Mouse (Mus musculus) adrenal gland, postnatal 10 days (tissue): ENCODE data around the gene Ackr2. TPM values are rescaled to one million over a fixed set of nuclear protein-coding genes. Genes with fewer than 3 reads are reported as not detected.
A peak's percentile ranks its signal among the peaks of the same experiment; 100 is the strongest.

Source experiments
- DNase-seq: peaks from one replicate; pipeline ENCODE4 v3.0.0; 2021; ENCODE audit warnings: mixed read lengths
- total RNA-seq, 2 experiments: library from RNA; stranded (reverse); gene quantifications; 2 replicates each; pipeline ENCODE4 v1.2.3; 2021

Gene Ackr2
- total RNA-seq, 2 experiments from 2014 or later: 3.0 to 3.4 TPM

DNA sequence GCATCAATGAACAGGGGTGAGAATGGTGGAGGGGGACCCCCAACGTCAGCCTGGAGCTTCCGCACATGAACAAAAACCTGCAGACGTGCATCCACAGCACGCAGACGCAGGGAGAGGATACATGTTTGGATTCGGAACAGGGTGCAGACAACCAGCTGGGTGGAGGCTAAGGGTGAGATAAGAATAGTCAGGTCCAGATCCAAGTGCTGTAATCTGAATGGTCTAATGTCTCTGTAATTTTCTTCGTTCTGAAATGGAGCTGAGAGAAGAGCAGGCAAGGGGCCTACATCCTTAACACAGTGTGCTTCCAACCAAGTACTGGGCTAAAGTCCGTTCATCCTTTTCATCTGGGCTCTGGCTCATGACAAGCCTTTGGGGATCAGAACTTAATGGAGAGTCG is 6.9 kb upstream of the Ackr2 start:
- DNase-seq: no peak

DNA sequence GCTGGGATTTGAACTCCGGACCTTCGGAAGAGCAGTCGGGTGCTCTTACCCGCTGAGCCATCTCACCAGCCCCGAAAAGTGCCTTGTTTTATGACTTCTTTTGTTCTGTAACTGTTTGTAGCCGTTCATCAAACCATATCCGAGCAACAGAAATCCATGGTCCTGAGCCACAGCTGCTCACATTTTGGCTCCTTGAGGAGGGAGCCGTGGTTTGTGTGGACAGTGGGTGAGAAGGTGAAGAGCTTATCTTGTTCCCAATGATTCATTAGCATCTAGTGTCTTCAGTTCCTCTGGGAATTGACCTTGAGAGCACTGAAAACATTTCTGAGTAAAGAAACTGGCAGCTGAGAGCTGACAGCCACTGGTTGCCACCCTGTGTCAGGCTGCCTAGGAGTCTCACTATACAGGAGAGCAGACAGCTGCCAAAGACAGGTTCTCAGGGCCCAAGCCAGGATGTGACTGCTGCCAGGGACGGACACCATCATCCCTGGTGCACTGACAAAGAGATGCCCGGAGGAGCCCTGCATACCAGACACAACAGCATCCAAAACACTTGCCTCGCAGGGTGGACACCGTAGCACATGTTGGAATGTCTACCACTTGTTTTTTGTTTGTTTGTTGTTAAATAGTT is 6.0 kb upstream of the Ackr2 start:
- DNase-seq: no peak

DNA sequence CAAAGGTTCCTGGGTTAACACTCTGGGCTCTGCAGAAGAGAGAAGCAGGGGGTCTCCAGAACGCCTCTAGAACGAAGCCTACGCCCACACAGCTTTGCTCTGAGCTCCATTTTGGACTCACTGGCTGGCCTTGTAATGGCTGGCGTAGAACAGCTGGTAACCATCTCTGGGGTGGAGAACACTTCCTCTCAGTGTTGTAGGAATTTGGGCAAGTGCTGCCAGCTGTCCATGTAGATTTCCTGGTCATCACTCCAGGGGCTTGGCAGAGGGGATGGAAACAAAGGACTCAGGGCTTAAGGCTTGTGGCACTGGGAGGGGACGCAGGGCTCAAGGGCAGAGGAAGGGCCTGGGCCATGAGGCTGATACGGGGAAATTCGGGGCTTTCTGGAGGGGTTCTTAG is 3.7 kb upstream of the Ackr2 start:
- DNase-seq: peak; percentile 0

DNA sequence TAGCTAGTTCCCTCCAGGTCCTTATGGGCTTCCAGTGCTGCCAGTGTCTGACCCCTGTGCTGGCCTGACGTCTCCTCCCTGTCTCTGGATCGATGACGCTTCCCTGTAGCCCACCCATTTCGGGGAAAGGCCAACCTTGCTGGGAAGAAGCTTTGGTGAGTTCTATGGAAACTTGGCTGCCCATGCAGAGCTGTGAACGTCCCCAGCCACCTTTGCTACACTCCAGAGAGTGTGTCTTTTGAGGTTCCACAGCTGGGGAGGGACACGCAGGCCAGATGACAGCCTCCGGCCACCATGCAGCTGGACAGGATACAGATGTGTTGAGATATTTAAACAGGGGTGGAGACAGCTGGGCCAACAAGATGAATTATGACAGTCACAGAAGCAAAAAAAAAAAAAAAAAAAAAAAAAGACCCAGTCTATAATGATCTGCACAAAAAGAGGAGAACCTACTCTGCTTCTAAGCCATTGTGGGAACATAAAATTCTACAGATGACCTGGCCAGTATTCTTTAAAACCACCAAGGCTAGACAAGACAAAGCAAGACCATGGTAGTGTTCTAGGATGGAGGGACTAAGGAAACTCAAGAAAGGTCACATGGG is 2.7 kb upstream of the Ackr2 start:
- DNase-seq: peak; percentile 4

DNA sequence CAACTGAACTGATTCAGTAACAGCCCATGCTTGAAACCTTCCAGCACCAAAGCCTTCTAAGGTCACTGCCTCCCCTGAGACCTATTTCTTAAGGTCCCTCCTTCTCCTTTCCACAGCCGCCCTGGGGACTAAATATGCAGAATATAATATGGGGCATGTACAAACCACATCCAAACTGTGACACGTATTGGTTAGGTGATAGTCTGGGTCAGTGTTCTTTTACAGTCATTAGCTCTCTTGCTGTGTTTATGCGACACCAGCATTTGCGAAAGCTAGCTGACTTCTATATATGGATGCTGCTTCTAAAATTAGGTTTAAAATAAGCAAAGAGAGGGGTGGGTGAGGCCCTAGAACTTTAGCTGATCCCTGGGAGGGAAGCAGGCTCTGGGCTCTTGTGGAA is 1.3 kb upstream of the Ackr2 start:
- peak; percentile 53 for DNase-seq

DNA sequence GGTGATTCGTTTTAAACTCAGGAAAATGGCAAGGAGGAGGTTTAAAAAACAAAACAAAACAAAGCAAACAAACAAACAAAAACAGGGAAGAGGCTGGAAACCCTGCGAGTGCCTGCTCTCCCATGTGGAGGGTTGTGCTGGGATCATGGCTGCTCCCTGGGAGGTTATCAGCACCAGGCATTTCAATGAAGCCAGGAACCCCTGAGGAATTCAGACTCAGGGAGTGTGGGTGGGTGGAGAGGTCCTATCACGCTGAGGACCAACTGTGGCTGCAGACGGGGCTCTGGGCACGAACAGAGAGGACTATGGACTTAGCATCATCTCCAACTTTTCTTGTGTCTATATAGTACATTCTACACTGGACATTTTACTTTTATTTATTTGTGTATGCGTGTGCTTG is 1.2 kb downstream of the Ackr2 start:
- DNase-seq: no peak

DNA sequence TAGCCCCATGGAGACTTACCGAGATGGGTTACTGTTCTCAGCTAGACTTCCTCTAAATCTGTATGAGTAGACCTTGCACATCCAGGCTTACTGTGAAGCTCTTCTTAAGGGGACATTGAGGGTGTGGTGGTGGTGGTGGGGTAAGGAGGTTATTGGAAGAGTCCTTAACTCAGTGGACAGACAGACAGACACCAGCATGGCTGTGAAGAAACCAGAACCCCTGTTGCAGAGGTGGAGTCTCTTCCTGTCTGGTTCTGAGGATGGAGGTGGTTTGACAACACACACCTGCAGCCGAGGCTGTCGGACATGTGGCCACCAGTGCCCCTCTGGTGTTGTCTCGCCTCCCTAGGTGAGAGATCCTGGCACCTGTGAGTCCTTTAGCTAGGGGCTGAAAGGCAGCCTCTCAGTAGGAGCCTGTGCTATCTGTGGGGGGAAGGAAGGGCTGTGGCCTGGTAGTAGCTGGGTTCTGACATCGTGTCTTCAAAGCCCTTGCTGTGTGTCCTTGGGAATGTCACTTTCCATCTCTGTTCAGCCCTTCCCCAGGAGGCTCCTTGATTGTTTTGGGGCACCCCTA is 2.2 kb downstream of the Ackr2 start:
- no peak for DNase-seq

DNA sequence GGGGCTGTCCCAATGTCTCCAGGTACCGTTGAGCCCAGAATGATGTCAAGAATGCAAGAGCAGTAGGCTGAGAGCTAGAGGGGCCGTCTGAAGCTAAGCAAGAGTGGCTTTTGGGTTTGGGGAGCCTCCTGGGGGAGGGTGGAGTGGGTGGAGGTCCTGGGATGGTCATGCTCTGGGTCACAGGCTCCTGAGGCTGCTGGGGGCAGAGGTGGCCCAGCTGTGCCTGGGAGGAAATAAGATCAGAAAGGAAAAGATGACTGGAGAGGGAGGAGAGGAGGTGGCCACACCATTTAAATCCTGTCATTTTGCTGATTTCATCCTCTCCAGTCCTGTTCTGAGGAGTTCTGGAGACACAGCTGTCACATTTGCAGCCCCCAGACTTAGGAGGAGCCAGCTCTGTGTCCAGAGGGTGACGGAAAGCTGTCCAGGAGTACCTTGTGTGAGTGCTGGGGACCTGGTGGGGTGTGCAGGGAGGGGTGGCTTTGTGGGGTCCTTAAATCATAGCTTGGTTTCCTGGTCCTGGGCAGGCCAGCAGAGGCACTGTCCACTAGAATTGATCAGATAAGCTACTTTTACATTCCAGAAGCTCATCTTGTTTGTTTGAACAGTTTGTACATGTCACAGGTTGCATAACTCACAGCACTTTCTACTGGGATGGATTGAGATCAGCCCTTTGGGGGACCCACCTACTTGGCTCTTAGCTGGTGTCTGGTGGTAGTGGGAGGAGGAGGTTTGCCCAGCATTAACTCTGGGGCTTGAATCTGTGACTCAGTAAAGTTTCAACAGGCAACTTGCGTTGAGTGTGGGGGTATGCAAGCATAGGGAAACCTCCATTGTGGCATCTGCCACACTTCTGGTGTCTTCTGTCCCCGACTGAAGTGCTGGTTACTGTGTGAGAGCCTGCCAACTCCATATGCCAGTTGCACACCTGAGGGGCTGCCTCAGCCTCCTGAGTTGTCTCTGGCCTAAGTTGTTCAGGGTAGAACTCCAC is 3.9 kb downstream of the Ackr2 start:
- DNase-seq: no peak

DNA sequence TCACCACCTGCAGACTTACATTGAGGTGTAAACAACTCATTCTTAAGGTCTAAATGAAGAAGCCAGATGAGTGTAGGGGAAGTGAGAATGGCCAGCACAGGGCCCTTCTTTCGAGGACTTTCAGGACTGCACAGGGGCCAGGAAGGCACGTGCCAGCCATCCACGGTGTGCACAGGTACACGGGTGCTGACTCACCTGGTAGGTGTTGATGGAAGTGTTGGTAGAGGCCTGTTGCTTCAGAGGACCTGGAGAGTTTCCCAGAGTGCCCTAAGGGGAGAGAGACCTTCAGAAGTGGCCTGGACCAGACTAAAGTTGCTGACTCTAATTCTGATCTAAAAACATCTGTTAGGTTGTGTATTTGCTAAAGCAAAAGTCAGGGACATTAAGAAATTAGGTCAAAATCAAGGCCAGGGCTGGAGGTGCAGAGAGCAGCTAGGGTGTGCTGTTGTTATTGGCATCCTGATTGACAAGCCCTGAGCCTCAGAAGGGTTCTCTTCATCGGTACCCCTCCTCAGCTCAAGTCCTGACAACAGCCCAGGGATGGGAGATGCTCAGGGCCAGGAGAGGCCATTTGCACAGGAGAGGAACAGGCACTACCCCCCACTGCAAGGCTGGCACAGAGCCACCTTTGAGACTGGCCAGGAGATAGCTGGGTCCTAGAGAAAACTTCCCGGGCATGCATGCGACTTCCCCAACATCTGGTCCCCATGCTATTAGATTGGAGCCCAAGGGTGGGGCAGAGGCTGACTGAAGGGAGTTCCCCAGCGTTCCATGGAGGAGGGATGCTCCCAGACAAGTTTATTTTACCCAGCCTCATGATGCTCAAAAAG is 5.5 kb downstream of the Ackr2 start:
- DNase-seq: peak; percentile 57

DNA sequence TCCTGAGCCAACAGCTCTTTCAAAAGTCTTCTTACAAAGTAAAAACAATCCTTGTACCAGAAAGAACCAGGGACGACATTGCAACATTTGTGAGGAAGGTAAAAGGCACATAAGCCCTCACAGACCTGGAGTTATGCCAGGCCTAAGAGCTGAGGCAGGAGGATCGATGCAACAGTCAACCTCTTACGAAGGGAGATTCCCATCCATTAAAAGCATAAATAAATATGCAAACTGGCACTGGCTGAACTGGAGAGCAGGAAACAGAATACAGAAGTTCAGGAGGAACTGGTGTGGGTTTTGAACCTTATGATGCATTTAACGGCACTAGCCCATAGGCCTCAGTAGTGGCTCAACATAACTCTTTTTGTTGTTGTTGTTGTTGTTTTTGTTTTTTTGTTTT is 6.2 kb downstream of the Ackr2 start:
- no peak for DNase-seq

DNA sequence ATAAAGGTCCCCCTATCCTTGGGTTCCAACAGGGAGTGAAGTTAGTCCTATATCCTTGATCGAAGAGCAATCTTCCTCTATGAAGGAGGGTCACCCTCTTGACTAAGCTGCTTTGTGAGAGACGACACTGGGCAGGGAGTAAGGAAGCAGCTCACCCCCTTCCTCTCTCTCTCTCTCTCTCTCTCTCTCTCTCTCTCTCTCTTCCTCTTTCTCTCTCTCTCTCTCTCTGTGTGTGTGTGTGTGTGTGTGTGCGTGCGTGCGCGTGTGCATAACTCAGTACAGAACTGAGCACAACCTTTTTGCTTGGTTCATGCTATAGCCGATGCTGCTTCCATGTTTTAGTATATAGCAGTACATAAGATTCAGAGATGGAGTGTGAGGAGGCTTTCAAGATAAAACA is 6.8 kb downstream of the Ackr2 start:
- no peak for DNase-seq

DNA sequence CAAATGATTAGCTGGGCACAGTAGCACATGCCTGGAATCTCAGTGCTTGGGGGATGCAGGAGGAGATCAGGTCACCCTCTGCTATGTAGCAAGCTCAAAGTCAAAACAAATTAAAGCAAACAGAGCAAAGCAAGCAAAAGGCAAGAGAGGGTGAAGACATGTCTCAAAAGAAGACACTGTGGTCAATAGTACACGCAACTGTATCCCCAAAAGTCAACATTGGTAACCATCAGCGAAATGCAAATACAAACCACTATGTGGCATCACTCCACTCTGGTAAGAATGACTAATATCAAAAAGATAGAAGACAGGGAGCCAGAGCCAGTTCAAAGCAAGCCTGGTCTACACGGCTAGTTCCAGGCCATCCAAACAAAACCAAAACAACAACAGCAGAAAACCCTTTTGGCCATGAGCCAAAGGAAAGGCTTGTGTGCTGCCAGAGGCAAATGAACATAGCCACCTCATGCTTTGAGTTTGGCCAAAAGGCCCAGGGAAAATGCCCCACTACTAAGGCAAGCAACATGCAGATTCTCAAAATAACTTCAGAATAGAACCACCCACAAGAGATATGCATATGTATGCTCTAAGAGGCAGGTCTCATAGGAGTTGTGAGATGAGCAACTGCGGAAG is 7.5 kb downstream of the Ackr2 start:
- DNase-seq: no peak

DNA sequence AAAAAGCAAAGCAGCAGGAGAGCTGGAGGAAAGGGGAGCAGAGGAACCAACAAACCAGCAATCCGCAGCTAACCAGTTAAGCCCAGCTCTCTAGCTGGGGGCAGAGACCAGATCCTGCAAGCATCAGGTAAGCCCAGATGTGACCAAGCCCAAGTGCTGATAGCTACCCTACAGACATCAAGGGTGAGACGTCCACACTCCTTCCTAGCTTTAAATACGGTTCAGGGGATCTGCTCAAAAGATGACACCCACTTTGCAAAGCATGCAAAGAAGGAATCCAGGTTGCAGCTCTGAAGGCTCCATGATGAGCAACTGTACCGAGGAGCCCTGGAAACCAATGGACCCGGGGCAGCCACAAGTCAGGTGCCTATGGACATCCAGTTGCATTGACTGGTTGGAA is 8.3 kb downstream of the Ackr2 start:
- no peak for DNase-seq

DNA sequence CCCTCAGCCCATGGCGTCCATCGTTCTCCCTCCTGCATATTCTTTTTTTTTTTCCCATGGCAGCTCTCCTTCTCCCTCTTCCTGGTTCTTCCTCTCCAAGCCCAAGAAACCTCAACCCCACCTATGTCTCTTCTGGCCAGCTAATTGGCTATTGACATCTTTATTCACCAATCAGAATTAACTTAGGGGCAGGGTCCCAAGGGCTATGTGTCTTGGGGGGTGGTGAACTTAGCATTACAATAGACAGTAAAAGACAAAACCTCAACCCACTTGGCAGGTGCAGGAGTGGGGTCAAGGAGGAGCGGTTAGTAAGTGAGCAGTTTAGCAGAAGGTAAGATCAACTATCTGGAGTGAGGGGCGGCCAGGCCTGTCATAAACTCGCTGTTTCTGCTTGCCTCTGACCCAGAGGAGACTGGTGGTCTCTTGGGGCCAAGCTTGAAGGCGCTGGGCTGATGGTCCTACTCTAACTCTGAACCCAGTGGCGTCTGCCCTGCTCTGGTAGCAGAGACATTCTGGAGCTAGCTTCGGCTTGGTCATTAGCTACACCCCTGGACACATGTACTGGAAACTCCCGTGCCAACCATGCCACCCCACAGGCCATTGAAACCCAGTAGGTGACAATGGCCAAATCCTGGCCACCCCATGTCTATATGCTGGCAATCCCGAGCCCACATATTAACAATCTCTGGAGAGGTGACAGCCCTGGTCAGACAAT is 9.4 kb downstream of the Ackr2 start:
- DNase-seq: no peak

DNA sequence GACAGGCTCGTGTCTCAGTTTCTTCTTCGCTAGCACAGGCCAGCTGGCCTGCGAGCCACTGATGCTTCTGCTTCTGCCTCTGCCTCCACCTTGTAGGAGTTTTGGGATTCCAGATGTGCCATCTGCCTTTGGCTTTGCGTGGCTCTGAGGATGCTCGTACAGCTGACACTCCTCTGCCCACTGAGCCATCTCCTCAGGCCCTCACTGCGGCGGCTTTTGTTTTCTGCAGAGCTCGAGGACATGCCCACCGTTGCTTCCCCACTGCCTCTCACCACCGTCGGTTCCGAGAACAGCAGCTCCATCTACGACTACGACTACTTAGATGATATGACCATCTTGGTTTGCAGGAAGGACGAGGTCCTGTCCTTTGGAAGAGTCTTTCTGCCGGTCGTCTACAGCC is 10.2 kb downstream of the Ackr2 start:
- DNase-seq: no peak

DNA sequence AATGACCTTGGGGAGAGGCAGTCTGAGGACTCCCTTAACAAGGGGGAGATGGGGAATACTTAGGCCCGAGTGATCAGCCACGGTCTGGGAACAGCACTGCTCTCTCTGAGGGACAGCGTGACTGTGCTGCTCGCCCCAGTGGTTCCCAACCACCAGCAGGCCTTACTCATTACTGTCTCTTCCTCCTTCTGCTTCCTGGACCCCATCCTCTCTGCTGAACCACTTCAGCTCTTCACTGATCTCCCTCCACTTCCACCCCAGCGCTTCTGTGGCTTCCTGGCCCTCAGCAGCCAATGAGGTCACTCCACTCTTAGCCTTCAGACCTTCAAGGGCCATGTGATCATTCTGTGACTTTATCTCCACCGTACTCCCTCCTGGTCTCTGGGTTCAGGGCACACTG is 11.5 kb downstream of the Ackr2 start:
- no peak for DNase-seq

DNA sequence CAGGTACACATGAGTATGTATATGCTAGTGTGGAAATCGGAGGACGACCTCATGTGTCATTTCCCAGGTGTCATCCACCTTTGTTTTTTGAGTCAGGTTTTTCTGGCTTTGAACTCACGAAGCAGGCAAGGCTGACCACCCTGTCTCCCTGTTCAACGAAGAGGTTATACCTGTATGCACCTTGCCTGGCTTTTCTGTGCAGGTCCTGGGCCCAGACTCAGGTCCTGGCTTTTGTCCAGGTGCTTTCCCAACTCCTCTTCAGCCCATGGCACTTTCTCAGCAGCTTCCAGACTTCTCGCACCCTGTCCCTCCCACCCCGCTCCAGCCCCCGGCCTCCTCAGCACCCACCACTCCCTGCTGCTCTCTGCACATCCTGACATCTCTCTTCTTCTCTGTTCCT is 13.0 kb downstream of the Ackr2 start:
- no peak for DNase-seq

DNA sequence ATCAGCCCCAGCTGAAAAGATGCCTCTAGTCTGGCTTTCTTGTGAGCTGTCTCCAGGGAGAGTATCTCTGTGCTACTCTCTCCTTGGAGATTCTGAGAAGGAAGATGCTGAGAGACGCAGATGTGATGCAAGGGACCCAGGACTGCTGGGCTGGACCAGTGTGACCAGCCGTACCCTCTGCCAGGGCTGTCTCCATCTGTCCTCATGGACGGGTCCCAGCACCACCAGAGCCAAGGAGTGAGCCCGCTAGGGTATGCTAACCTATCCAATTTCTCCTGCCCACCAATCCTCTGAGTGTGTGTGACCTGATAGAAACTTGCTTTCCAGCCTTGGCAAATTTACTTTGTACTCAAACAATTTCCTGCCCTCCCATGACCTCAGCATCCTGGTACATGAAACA is 14.6 kb downstream of the Ackr2 start:
- no peak for DNase-seq

DNA sequence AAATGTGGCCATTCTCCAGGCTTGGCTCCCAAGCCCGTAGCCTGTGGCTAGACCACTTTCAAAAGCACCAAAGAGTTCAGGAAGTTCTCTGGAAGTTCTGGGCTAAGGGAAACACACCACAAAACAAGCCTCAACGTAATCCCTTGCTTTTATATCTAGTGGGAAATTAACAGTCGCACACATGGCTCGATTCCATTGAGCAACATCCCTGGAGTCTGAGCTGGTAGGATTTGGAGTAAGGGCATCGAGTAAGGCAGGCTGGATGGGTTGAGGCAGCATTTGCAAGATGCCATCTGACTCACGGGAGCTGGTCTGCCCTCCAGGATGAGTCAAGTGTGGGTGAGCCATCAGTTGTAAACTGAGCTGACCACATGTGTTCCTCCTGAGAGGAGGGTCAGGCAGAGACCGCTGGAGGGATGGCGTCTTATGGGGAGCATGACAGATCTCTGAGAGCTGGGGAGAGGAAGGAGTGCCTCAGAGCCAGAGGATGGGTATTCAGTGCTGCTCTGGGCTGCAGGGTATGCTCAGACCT is 16.1 kb downstream of the Ackr2 start:
- no peak for DNase-seq

DNA sequence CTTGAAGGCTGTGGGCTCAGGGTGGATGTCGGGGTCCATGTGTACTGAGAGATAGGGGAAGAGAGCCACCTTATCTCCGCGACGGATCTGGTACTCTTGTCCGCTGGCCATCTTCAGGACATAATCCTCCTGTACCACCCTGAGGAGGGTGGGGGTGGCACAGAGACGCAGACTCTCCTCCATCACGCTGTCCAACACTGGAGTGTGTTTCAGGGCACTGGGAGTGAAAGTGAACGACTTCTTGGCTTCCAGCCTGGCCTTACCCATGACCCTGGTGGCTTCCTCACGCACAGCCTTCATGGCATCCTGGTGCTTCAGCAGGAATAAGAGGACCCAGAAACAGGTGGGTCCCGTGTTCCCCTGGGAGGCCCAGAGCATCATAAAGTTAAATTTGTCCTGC is 16.9 kb downstream of the Ackr2 start:
- DNase-seq: no peak

DNA sequence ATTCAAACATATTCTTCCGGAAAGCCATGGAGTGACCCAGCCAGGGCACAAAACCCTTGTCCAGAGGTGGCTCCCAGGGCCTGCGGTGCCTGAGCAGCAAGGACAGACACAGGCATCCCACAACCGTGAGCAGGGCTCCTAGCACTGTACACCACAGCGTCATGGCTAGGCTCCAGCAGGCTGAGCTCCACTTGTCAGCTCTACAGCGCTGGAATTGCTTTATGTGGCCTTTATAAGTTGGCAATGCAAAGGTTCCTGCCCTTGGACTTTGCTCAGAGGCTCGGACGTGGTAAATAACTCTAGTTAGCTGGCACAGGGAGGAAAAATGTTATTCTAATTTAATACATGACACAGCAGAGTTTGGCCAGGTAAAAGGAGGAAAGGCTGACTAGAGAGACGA is 17.9 kb downstream of the Ackr2 start, which contains the start of gene Cyp8b1:
Gene Cyp8b1 (minus strand): TSS at position 204 of the 400 bp plus-strand sequence.
- peak; percentile 78 for DNase-seq
